Mouse (Mus musculus) kidney, postnatal 10 days (tissue): Measurements from ENCODE around the gene Shisal2b.
"Not testable (repeated sequence)": the region's sequence is repeated elsewhere in the genome, so short reads cannot be mapped to it uniquely, and the experiment has no call there.

ENCODE experiments used
- DNase-seq: peaks from one replicate; pipeline ENCODE4 v3.0.0; 2021; ENCODE audit warnings: mixed read lengths

Gene Shisal2b

GRCm38 (mm10) chr13:104863127-104863979 lies at the start of gene Shisal2b:
Gene Shisal2b, minus strand, starts transcription at chr13:104863893.
- peak; percentile 41 for DNase-seq

DNA sequence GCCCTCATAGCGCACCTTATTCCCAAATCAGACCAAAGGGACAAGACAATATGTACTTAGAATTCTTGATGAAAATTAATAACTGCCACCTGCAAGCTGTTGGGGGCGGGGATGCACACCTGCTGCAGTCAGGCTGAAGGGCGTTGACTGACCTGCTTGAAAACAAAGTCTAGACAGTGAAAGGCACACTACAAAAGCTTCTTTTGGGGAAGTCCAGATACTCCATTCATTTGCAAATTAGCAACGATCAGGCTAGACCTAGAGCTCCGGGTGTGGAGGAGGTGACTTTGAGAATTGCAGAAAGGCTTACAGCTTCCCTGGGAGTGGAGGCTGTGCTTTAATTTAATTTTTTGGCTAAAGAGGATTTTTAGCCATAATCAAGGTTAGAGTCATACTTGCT lies 47.9 kb upstream of the Shisal2b start:
- not testable (repeated sequence) for DNase-seq

GRCm38 (mm10) chr13:104911006-104911405 lies 47.3 kb upstream of the Shisal2b start:
- not testable (repeated sequence) for DNase-seq

GRCm38 (mm10) chr13:104908691-104909090 lies 45.0 kb upstream of the Shisal2b start:
- peak; percentile 29 for DNase-seq

- DNase-seq, result no peak
These were observed 31.1 kb upstream of the Shisal2b start for GRCm38 (mm10) chr13:104894771-104895170.

DNA sequence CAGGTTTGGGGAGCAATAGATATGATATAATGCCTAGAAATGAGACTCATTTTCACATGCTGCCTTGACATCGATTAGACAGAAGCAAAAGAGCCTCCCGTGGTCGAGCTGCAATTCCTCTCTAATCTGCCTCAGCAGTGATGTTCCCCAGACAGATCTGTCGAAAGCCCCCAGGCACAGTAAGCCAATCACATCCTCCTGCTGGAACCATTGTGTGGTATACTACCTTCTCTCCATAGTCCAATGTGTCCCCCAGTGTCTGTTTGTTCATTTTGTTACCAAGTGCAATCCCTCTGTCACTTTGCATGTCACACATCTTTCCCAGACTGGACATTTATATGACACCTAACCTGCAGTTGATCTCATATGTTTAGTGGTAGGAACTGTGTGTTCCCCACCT lies 28.6 kb upstream of the Shisal2b start:
- DNase-seq, result no peak

DNA sequence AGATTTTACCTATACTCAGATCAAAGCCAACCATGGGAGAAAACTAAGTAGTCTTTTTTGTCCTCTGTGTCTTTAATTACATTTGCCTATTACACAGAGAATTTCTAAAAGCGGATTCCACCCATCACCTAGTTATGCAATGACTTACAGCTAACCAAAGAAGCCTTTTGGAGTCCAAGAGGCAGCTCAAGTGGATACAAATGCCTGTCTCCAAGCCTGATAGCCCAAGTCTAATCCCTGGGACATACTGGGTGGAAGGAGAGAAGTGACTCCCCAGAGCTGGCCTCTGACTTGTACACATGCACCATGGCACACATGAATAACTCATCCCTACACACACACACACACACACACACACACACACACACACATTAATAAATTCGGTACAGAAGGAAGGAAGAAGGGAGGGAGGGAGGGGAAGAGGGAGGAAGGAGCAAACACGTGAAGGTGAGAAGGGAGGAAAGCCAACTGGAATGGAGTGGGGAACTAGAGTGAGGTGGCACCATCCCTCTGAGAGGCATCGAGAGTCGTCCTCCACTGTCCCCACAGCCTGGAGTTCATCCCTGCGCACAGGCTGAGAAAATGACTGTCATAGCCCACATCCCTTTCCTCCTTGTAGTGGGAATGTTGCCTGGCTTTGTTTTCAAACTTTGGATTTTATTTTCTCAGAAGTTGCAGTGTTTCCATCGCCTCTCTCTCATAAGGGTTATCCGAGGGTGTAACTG lies 22.8 kb upstream of the Shisal2b start:
- DNase-seq, result no peak

GRCm38 (mm10) chr13:104883566-104884249 lies 20.0 kb upstream of the Shisal2b start:
- DNase-seq, result no peak

- DNase-seq, result no peak
These were observed 14.8 kb upstream of the Shisal2b start for GRCm38 (mm10) chr13:104878508-104878907.

DNA sequence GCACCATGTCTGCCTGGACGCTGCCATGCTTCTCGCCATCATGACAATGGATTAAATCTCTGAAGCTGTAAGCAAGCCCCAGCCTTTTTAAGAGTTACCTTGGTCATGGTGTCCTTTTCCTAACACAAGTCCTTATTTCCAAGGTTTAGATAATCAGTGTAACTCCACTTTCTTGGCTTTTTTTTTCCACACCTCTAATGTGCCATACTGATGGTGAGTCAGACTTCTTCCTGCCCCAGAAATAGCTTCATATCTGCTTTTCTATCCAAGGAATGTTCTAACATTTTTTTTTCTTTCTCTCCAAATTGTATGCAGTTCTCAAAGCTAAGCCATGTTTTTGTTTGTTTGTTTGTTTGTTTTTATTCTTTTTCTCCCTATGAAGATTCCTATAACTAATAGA lies 6.2 kb upstream of the Shisal2b start:
- no peak for DNase-seq

- DNase-seq, result no peak
These were observed 3.0 kb upstream of the Shisal2b start for GRCm38 (mm10) chr13:104866726-104867125.

GRCm38 (mm10) chr13:104853645-104854044 lies 10.0 kb downstream of the Shisal2b start:
- no peak for DNase-seq

DNA sequence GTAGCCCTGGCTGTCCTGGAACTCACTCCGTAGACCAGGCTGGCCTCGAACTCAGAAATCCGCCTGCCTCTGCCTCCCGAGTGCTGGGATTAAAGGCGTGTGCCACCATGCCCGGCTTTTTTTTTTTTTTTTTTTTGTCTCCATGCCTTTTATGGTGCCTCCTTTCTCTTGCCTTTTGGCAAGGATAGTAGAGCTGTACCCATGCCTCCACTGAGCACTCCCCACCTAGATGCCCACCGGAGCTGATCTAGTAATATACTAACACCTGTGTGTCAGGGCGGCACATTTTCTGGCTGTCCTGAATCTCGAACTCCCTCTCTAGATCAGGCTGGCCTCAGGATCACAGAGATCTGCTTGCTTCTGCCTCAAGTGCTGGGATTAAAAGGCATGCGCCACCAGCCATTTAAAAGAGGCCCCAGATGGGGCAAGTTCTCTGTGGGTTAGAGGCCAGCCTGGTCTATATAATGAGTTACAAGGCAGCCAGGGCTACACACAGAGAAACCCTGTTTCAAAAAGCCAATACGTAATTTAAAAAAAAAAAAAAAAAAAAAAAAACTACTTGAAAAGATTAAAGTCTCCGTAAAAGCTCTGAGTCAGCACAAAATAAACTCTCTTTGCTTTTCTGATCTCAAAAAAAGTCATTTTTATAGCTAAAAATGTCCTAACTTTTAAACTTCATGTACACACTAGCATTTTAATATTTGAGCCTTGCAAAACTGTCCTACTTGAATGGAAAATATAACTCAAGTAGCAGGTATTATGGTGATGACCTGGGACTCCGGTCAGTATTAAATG lies 20.2 kb downstream of the Shisal2b start:
- DNase-seq, result no peak

DNA sequence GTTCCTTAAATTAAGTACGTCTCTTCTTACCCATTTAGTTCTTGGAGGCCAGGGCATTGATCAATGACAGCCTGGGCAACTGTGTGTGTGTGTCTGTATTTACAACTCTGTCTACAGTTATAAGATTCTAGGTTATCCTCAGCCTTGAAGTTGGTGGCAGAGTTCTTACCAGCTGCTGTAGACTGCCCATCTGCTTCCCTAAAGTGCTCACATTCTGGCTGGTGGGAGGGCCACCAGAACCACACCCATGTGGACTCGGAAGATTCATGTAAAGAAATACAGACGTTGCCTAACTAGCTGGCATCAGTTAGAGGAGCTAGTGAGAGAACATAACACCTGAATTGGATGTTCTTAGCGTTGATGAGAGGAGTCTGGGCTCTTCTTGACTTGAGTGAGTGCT lies 21.8 kb downstream of the Shisal2b start:
- no peak for DNase-seq

- no peak for DNase-seq
These were observed 26.1 kb downstream of the Shisal2b start for GRCm38 (mm10) chr13:104837628-104838027.

DNA sequence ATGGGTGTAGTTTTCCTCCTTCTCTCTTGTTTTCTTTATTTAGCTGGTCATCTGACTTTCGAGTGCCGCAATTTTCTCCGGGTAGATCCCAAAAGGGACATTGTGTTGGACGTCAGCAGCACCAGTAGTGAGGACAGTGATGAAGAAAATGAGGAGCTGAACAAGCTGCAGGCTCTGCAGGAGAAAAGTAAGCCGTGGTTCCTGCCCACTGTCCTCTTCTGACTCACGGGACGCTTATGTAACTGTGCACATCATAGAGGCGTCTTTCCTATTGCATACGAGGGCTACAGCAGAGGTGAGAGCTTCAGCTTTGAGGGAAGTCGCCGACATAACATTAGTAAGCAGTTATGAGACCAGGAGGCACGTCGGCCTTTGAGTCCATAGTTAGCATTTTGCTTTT lies 30.9 kb downstream of the Shisal2b start:
- no peak for DNase-seq

- no peak for DNase-seq
These were observed 38.2 kb downstream of the Shisal2b start for GRCm38 (mm10) chr13:104825470-104825869.

DNA sequence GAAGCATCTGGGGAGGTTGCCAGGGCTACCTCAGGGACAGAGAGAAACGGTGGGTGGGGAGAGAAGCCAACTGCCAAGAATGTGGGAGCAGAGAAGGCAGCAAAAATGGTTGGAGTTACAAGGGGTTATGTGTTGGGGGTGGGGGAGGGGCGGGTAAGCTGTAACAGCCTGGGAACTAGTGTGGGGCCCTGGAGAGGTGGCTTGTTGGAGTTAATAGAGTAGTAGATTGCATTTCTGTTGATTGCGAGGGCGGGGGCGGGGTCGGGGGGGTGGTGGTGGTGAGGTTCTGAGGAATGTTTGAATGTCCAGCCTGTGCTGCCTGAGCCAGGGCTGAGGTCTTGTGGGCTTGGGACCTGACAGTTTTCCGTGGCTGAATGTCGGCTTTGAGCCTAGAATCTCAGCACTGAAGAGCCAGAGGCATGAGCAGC lies 41.3 kb downstream of the Shisal2b start:
- no peak for DNase-seq

DNA sequence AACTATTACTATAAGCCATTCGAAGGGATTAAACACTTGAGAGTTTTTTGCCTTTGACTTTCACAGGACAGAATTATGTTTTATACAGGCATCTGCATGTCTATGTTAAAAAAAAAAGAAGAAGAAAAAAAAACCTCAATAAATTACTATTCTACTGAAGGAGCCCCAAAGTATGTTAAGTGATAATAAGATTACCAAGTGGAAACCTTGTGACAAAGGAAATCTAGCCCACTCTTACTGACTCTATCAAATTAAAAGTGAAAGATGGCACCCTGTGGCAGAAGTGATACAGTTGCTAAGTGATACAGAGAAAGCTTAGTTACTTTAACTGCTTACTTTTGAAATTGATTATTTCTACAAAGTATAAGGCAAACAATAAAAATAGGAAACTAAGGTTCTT lies 41.8 kb downstream of the Shisal2b start:
- no peak for DNase-seq

GRCm38 (mm10) chr13:104821192-104821591 lies 42.5 kb downstream of the Shisal2b start:
- DNase-seq, result no peak

DNA sequence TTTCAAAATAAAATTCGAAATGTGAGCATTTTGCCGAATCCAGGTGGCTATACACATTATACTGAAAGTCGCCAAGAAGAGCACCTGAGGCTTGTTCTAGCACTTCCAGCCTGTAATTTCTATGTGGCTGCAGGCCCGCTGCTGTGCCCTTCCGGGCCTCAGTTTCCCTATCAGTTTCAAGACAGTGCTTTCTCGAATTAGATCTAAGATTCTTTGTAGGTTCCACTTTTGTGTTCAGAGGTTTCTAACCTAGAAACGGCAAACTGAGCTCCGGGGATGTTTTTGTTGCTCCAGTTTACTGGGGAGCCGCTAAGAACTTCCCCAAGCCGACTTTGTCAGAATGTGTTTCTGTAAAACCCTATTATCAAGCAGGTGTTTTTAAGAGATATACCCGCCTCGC lies 46.0 kb downstream of the Shisal2b start:
- no peak for DNase-seq
